Mouse (Mus musculus): ENCODE results near the gene Mtmr3.

DNA sequence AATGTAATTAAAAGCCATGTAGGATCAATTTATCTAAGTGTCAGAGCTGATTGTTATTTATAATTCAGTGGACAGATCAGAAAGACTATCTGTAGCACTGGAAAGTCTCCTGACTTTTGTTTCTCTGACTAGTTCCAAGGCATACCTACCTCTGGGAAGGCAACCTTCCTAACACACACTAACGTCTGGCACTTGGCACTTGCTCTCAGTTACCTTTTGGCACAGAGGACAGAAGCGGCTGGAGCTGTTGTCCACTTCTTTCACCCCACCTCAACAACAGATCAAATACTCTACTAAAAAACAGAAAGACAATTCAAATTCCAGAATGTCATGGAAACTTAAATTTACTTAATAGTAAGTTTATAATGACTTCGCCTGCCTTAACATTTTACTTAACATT lies 48.7 kb downstream of the Mtmr3 start:
- TF ChIP-seq POLR2A (IDR thresholded peaks at IDR 0.05; ENCODE audit: extremely low read depth, insufficient read depth, low read length) (no peak), CTCF (IDR thresholded peaks at IDR 0.05; ENCODE audit: low read depth, low read length) (no peak)

All from liver, adult 2 months (tissue).